In genomic region chr8:92167340-92167783, GRCm38 (mm10) we compare ENCODE assay signal across 16 mouse cellular contexts.
A peak's percentile ranks its signal among the peaks of the same experiment; 100 is the strongest.
DNase-seq lines count a peak whose midpoint lies in the region; ATAC-seq and TF ChIP-seq lines count a peak whose summit lies in the region.
"Had no signal": no experiment of that assay in that cellular context is flagged by ENCODE, and none has a peak within 500 bp of the region (broad histone marks: within the 10 kb centered on the region; RNA-seq: fewer than 3 reads in every experiment).

No protein-coding gene starts in this region.

- H3K9ac ChIP-seq in hindbrain, embryonic 13.5 days, result no peak overlapping the region
- no peak overlapping the region for H3K9ac ChIP-seq in midbrain, embryonic 16.5 days (ENCODE audit: low read depth, low read length)
- H3K9ac ChIP-seq in forebrain, embryonic 12.5 days, result no peak overlapping the region
- H3K9ac ChIP-seq in midbrain, postnatal 0 days (replicated peaks; ENCODE audit: low read length, poor library complexity, severe bottlenecking), result no peak overlapping the region
- H3K9ac ChIP-seq: hindbrain, embryonic 14.5 days; liver, embryonic 15.5 days; neural tube, embryonic 15.5 days had no signal

- no peaks in the 10 kb centered on the region for H3K36me3 ChIP-seq in hindbrain, embryonic 10.5 days
- no peaks in the 10 kb centered on the region for H3K36me3 ChIP-seq in hindbrain, embryonic 13.5 days
- no peaks in the 10 kb centered on the region for H3K36me3 ChIP-seq in midbrain, embryonic 10.5 days
- H3K36me3 ChIP-seq in midbrain, embryonic 16.5 days (ENCODE audit: control insufficient read depth, insufficient read depth, low read length), result no peaks in the 10 kb centered on the region
- H3K36me3 ChIP-seq in forebrain, embryonic 12.5 days (replicated peaks), result no peaks in the 10 kb centered on the region
- no peaks in the 10 kb centered on the region for H3K36me3 ChIP-seq in midbrain, postnatal 0 days (ENCODE audit: insufficient read depth, low read length)
- H3K36me3 ChIP-seq: liver, embryonic 15.5 days; neural tube, embryonic 15.5 days had no signal

- peaks cover 12% of the 10 kb centered on the region for H3K4me1 ChIP-seq in hindbrain, embryonic 10.5 days (replicated peaks)
- peaks cover 15% of the 10 kb centered on the region for H3K4me1 ChIP-seq in hindbrain, embryonic 13.5 days (replicated peaks)
- H3K4me1 ChIP-seq in midbrain, embryonic 10.5 days, result peaks cover 18% of the 10 kb centered on the region
- no peaks in the 10 kb centered on the region for H3K4me1 ChIP-seq in midbrain, embryonic 16.5 days (ENCODE audit: control insufficient read depth, insufficient read depth, low read length)
- H3K4me1 ChIP-seq in forebrain, embryonic 12.5 days, result peaks cover 18% of the 10 kb centered on the region
- H3K4me1 ChIP-seq in midbrain, postnatal 0 days (ENCODE audit: insufficient read depth, low read length), result no peaks in the 10 kb centered on the region
- H3K4me1 ChIP-seq: liver, embryonic 15.5 days had no signal

- H3K4me2 ChIP-seq in hindbrain, embryonic 13.5 days, result no peak overlapping the region
- no peak overlapping the region for H3K4me2 ChIP-seq in midbrain, embryonic 16.5 days (ENCODE audit: low read length)
- H3K4me2 ChIP-seq in forebrain, embryonic 12.5 days, result no peak overlapping the region
- no peak overlapping the region for H3K4me2 ChIP-seq in midbrain, postnatal 0 days (ENCODE audit: low read depth, low read length, poor library complexity, severe bottlenecking)
- H3K4me2 ChIP-seq: hindbrain, embryonic 14.5 days; liver, embryonic 15.5 days; neural tube, embryonic 15.5 days had no signal

- H3K4me3 ChIP-seq in hindbrain, embryonic 10.5 days, result no peak overlapping the region
- no peak overlapping the region for H3K4me3 ChIP-seq in hindbrain, embryonic 13.5 days
- H3K4me3 ChIP-seq in midbrain, embryonic 10.5 days, result no peak overlapping the region
- H3K4me3 ChIP-seq in midbrain, embryonic 16.5 days (ENCODE audit: low read depth, low read length), result no peak overlapping the region
- H3K4me3 ChIP-seq in forebrain, embryonic 12.5 days (replicated peaks), result no peak overlapping the region
- H3K4me3 ChIP-seq in midbrain, postnatal 0 days (ENCODE audit: low read depth, low read length), result no peak overlapping the region
- H3K4me3 ChIP-seq: liver, embryonic 15.5 days; neural tube, embryonic 15.5 days had no signal

- no peak for TF ChIP-seq CTCF in midbrain, postnatal 0 days (IDR thresholded peaks at IDR 0.05)

- H3K27ac ChIP-seq in hindbrain, embryonic 10.5 days, result peak overlapping the region; percentile 35; the same call in 1 of the 2 replicates
- no peak overlapping the region; the same call in 1 of the 2 replicates for H3K27ac ChIP-seq in hindbrain, embryonic 13.5 days
- H3K27ac ChIP-seq in midbrain, embryonic 10.5 days (replicated peaks), result 0 out of 2 replicates have a peak overlapping the region, but pooled peaks have one; percentile 6
- no peak overlapping the region for H3K27ac ChIP-seq in midbrain, embryonic 16.5 days (ENCODE audit: low read length)
- no peak overlapping the region for H3K27ac ChIP-seq in forebrain, embryonic 12.5 days
- no peak overlapping the region for H3K27ac ChIP-seq in midbrain, postnatal 0 days (ENCODE audit: low read depth, low read length)
- H3K27ac ChIP-seq: hindbrain, embryonic 14.5 days; liver, embryonic 15.5 days; neural tube, embryonic 15.5 days had no signal

- ATAC-seq in hindbrain, embryonic 13.5 days (ENCODE audit: low FRiP score), result no peak
- no peak for ATAC-seq in midbrain, embryonic 16.5 days
- peak; percentile 53; the same call in 1 of the 2 replicates for ATAC-seq in forebrain, embryonic 12.5 days (ENCODE audit: low FRiP score)
- ATAC-seq in midbrain, postnatal 0 days (ENCODE audit: low FRiP score), result no peak

- DNase-seq in hindbrain, embryonic 10.5 days (ENCODE audit: low spot score), result no peak
- no peak for DNase-seq in midbrain, embryonic 10.5 days (ENCODE audit: low spot score)
- peak; percentile 38 for DNase-seq in midbrain, postnatal 0 days (ENCODE audit: low spot score)
- no peak for DNase-seq in spleen, adult 12 weeks (ENCODE audit: low spot score)
- DNase-seq in cerebellum, postnatal 4 days (ENCODE audit: low spot score in 2 of 2), result no peak
- DNase-seq: adrenal gland, postnatal 25 days; cerebellum, postnatal 14 days; gastrocnemius, postnatal 25 days; kidney, adult 11 months; lung, postnatal 14 days had no signal

- 52% methylated on average over 4 of the region's 4 CpGs for WGBS in hindbrain, embryonic 10.5 days
- WGBS in hindbrain, embryonic 13.5 days, result 23% methylated on average over 4 of the region's 4 CpGs
- 59% methylated on average over 4 of the region's 4 CpGs for WGBS in midbrain, embryonic 10.5 days
- 37% methylated on average over 4 of the region's 4 CpGs for WGBS in midbrain, embryonic 16.5 days
- WGBS in forebrain, embryonic 12.5 days, result 11% methylated on average over 4 of the region's 4 CpGs
- WGBS in midbrain, postnatal 0 days, result 25% methylated on average over 4 of the region's 4 CpGs

- H3K27me3 ChIP-seq in hindbrain, embryonic 10.5 days (ENCODE audit: insufficient read depth, poor library complexity, severe bottlenecking), result peaks cover 10% of the 10 kb centered on the region
- H3K27me3 ChIP-seq in hindbrain, embryonic 13.5 days, result 0 out of 2 replicates have a peak, but pooled peaks cover 5% of the 10 kb centered on the region
- H3K27me3 ChIP-seq in midbrain, embryonic 10.5 days (ENCODE audit: low read depth, poor library complexity, severe bottlenecking), result peaks cover 39% of the 10 kb centered on the region
- no peaks in the 10 kb centered on the region for H3K27me3 ChIP-seq in midbrain, embryonic 16.5 days (ENCODE audit: control insufficient read depth, insufficient read depth, low read depth, low read length)
- H3K27me3 ChIP-seq in forebrain, embryonic 12.5 days, result peaks cover 81% of the 10 kb centered on the region
- no peaks in the 10 kb centered on the region for H3K27me3 ChIP-seq in midbrain, postnatal 0 days (ENCODE audit: insufficient read depth, low read length)
- H3K27me3 ChIP-seq: liver, embryonic 15.5 days had no signal

- no peaks in the 10 kb centered on the region for H3K9me3 ChIP-seq in hindbrain, embryonic 10.5 days
- no peaks in the 10 kb centered on the region for H3K9me3 ChIP-seq in hindbrain, embryonic 13.5 days
- H3K9me3 ChIP-seq in midbrain, embryonic 10.5 days (replicated peaks), result no peaks in the 10 kb centered on the region
- H3K9me3 ChIP-seq in midbrain, embryonic 16.5 days (replicated peaks; ENCODE audit: control insufficient read depth, low read length, poor library complexity, severe bottlenecking), result no peaks in the 10 kb centered on the region
- 0 out of 2 replicates have a peak, but pooled peaks cover 5% of the 10 kb centered on the region for H3K9me3 ChIP-seq in forebrain, embryonic 12.5 days
- no peaks in the 10 kb centered on the region for H3K9me3 ChIP-seq in midbrain, postnatal 0 days (ENCODE audit: low read length)
- H3K9me3 ChIP-seq: liver, embryonic 15.5 days; neural tube, embryonic 15.5 days had no signal

Comparison
In these comparisons a context has a peak if more than half of its experiments do, and no peak if none do; other contexts are left out.
1. H3K27ac ChIP-seq: peak in hindbrain, embryonic 10.5 days (single experiment) and midbrain, embryonic 10.5 days (single experiment); none in hindbrain, embryonic 13.5 days (single experiment), midbrain, embryonic 16.5 days (single experiment), forebrain, embryonic 12.5 days (single experiment) and midbrain, postnatal 0 days (single experiment).